Mouse (Mus musculus) neural tube, embryonic 11.5 days (tissue): Measurements from ENCODE around the gene Ppp1r14a. TPM values are rescaled to one million over a fixed set of nuclear protein-coding genes. Genes with fewer than 3 reads are reported as not detected.

Source experiments
- ATAC-seq: fragments of 200-750 bp; cut with Nextera tagmentation; 2 replicates; pipeline ENCODE4 v1.8.0; 2017; ENCODE audit warnings: moderate number of reproducible peaks, mild to moderate bottlenecking, moderate TSS enrichment, moderate library complexity; ENCODE audit not compliant: insufficient read depth, low FRiP score, low TSS enrichment
- DNase-seq: peaks from one replicate; pipeline ENCODE4 v3.0.0-alpha.2; 2015; ENCODE audit warnings: low spot score
- H3K27ac ChIP-seq: fragments of 300-500 bp; sonication (generic); 2 replicates; pipeline ENCODE4 v1.5.1; 2014; ENCODE audit warnings: low read depth, mild to moderate bottlenecking, low read length
- H3K27me3 ChIP-seq: fragments of 300-500 bp; sonication (generic); 2 replicates; pipeline ENCODE4 v1.6.1; 2014; ENCODE audit warnings: mild to moderate bottlenecking, low read length, mixed read lengths; ENCODE audit not compliant: control insufficient read depth, insufficient read depth
- H3K36me3 ChIP-seq: fragments of 300-500 bp; sonication (generic); 2 replicates; pipeline ENCODE4 v1.6.1; 2014; ENCODE audit warnings: mild to moderate bottlenecking, low read length, moderate library complexity, mixed read lengths; ENCODE audit not compliant: control insufficient read depth, insufficient read depth
- H3K4me1 ChIP-seq: fragments of 300-500 bp; sonication (generic); 2 replicates; pipeline ENCODE4 v1.6.1; 2014; ENCODE audit warnings: low read length, mixed read lengths; ENCODE audit not compliant: control insufficient read depth, insufficient read depth
- H3K4me2 ChIP-seq: fragments of 300-500 bp; sonication (generic); 2 replicates; pipeline ENCODE4 v1.6.1; 2014; ENCODE audit warnings: low read depth, mild to moderate bottlenecking, moderate library complexity
- H3K4me3 ChIP-seq: fragments of 300-500 bp; sonication (generic); 2 replicates; pipeline ENCODE4 v1.5.1; 2014; ENCODE audit warnings: low read depth, low read length
- H3K9ac ChIP-seq: fragments of 300-500 bp; sonication (generic); 2 replicates; pipeline ENCODE4 v1.6.1; 2014; ENCODE audit warnings: mild to moderate bottlenecking, low read length
- H3K9me3 ChIP-seq: fragments of 300-500 bp; sonication (generic); 2 replicates; pipeline ENCODE4 v1.6.1; 2016; ENCODE audit warnings: low read length; ENCODE audit not compliant: control insufficient read depth
- WGBS: fragments of 180-500 bp; shearing (Covaris S2); extraction: QIAGEN DNeasy Blood & Tissue Kit; methylation state at CpG from one replicate; pipeline ENCODE4 v1.1.7; 2014; 5-methylcytosine and 5-hydroxymethylcytosine counted together
- polyA plus RNA-seq: library from polyadenylated mRNA; unstranded; fragments of >200 nt; fragmentation: Nextera tagmentation; extraction: Ambion mirVana; gene quantifications from 2 replicates; pipeline ENCODE4 v1.2.1, GENCODE M21; 2014

Gene Ppp1r14a
- polyA plus RNA-seq, 1 experiment from 2014 or later = 55.8 TPM

GRCm38 (mm10) chr7:29327087-29327486 lies 38.0 kb downstream of the Ppp1r14a start:
- Histone ChIP-seq H3K9me3 (no peaks in the 10 kb centered on the region), H3K36me3 (peaks cover 8% of the 10 kb centered on the region), H3K27ac (no peak overlapping the region), H3K4me2 (no peak overlapping the region), H3K4me3 (no peak overlapping the region), H3K9ac (no peak overlapping the region), H3K4me1 (no peaks in the 10 kb centered on the region), H3K27me3 (no peaks in the 10 kb centered on the region)
- 81% methylated on average over 6 of the region's 6 CpGs for WGBS
- DNase-seq (no peak), ATAC-seq (no peak)

DNA sequence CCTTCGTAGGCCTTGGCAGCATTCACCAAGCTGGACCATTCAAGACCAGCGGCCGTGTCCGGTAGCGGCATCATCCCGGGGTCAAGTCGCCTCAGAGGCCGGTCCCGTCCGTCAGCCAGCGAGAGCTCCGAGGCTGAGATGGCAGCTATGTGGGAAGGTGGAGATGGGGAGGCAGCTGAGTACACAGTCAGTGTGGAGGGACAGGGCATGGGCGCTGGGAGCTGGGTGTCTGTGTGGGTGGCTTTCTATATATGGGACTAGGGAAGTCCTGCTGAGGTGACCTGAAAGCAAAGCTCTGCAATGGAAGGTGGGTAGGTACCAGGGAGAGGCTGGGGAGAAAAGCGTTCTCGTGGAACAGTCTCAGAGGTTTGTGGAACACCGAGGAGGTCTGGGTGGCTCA lies 39.9 kb downstream of the Ppp1r14a start:
- Histone ChIP-seq H3K27me3 (no peaks in the 10 kb centered on the region), H3K4me3 (no peak overlapping the region), H3K9me3 (no peaks in the 10 kb centered on the region), H3K36me3 (peaks cover 8% of the 10 kb centered on the region), H3K4me1 (no peaks in the 10 kb centered on the region), H3K4me2 (no peak overlapping the region), H3K9ac (no peak overlapping the region), H3K27ac (no peak overlapping the region)
- no peak for ATAC-seq
- no peak for DNase-seq
- WGBS = 96% methylated on average over 16 of the region's 16 CpGs

GRCm38 (mm10) chr7:29334156-29334555 lies 45.0 kb downstream of the Ppp1r14a start:
- H3K27me3 ChIP-seq = no peaks in the 10 kb centered on the region
- ATAC-seq = no peak
- no peak overlapping the region for H3K4me2 ChIP-seq
- no peaks in the 10 kb centered on the region for H3K9me3 ChIP-seq
- no peak overlapping the region for H3K9ac ChIP-seq
- H3K4me3 ChIP-seq = no peak overlapping the region
- no peak for DNase-seq
- no peaks in the 10 kb centered on the region for H3K4me1 ChIP-seq
- 75% methylated on average over 6 of the region's 7 CpGs for WGBS
- no peak overlapping the region for H3K27ac ChIP-seq
- peaks cover 10% of the 10 kb centered on the region for H3K36me3 ChIP-seq

DNA sequence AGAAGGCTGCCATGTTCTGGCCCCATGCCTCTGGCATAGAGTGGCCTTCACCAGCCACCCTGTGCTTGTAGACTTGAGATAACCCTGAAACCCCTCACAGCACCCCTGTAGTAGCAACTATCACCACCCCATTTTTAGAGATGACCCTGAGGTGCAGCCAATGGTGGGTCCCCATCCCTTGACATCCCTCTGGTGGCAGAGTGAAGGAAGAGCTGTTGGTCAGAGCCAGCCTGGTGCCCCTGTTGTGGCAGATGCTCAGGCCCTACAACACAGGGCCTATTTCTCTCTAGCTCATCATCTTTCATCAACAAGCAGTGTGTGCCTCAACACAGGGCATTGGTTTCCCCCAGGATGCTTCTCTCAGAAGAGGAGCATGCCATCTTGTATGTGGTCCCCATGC lies 46.2 kb downstream of the Ppp1r14a start:
- H3K9me3 ChIP-seq = no peaks in the 10 kb centered on the region
- no peak for DNase-seq
- no peak overlapping the region for H3K4me2 ChIP-seq
- H3K27ac ChIP-seq = no peak overlapping the region
- no peak overlapping the region for H3K9ac ChIP-seq
- H3K4me3 ChIP-seq = no peak overlapping the region
- ATAC-seq = no peak
- peaks cover 8% of the 10 kb centered on the region for H3K36me3 ChIP-seq
- no peaks in the 10 kb centered on the region for H3K27me3 ChIP-seq
- no peaks in the 10 kb centered on the region for H3K4me1 ChIP-seq

DNA sequence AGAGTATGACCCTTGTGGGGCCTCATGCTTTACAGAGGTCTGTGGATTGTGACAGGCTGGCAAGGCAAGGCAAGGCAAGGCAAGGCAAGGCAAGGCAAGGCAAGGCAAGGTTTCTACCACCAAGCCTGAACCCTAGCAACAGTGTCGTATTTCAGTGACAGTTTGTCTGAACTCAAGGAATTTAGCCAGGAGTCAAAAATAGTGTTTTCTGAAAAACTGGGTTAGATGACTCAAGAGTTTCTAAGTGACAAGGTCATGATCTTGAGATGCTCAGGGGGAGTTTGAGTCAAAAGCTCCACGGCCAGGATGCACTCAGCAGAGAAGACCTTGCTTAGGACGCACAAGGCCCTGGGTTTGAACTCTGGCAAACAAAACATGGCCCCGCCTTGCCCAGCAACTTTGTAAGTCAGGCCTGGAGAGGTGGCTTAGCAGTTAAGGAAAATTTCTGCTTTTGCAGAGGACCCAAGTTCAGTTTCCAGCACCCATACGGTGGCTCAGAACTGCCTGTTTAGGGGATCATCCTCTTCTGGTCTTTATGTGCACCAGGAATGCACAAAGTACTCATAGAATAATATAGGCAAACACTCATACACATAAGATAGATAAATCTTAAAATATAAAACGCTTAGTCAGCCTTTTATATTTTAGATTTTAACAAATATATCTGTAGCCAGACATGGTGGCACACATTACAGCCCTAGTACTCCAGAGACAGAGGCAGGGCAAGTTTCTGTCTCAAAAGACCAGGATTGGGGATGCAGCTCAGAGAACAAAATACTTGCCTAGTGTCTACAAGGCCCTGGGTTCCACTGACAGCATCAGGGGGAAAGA lies 46.9 kb downstream of the Ppp1r14a start:
- no peak overlapping the region for H3K4me2 ChIP-seq
- H3K36me3 ChIP-seq = peaks cover 6% of the 10 kb centered on the region
- no peaks in the 10 kb centered on the region for H3K4me1 ChIP-seq
- H3K4me3 ChIP-seq = no peak overlapping the region
- no peaks in the 10 kb centered on the region for H3K9me3 ChIP-seq
- no peak overlapping the region for H3K9ac ChIP-seq
- WGBS = 85% methylated on average over 6 of the region's 6 CpGs
- ATAC-seq (no peak), DNase-seq (no peak)
- H3K27ac ChIP-seq = no peak overlapping the region
- H3K27me3 ChIP-seq = no peaks in the 10 kb centered on the region

GRCm38 (mm10) chr7:29336795-29337319 lies 47.7 kb downstream of the Ppp1r14a start:
- WGBS = 73% methylated on average over 9 of the region's 9 CpGs
- no peaks in the 10 kb centered on the region for H3K9me3 ChIP-seq
- H3K4me3 ChIP-seq = no peak overlapping the region
- no peaks in the 10 kb centered on the region for H3K4me1 ChIP-seq
- peaks cover 2% of the 10 kb centered on the region; the same call in 1 of the 2 replicates for H3K36me3 ChIP-seq
- no peak overlapping the region for H3K4me2 ChIP-seq
- DNase-seq (no peak), ATAC-seq (no peak)
- no peak overlapping the region for H3K27ac ChIP-seq
- H3K27me3 ChIP-seq = no peaks in the 10 kb centered on the region
- H3K9ac ChIP-seq = no peak overlapping the region

DNA sequence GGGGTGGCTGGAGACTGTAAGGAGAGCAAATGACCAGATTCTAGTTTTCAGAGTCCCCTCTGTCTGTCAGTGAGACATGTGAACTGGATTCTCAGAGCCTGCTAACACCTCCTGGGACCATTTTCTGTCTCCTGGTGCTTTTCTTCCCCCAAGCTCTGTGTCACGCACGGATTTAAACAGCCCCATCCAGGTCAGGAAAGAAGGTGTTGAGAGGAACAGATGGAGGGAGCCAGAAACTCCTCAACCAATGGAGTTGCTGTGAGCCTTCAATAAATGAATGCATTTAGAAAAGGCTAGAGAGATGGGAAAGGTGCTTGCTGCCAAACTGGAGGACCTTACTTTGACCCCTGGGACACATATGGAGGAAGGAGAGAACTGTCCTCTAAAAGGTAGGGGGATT lies 48.7 kb downstream of the Ppp1r14a start:
- DNase-seq = no peak
- Histone ChIP-seq H3K4me3 (no peak overlapping the region), H3K4me2 (no peak overlapping the region), H3K9me3 (no peaks in the 10 kb centered on the region), H3K4me1 (no peaks in the 10 kb centered on the region), H3K27ac (no peak overlapping the region), H3K27me3 (no peaks in the 10 kb centered on the region), H3K9ac (no peak overlapping the region), H3K36me3 (0 out of 2 replicates have a peak, but pooled peaks cover 2% of the 10 kb centered on the region)
- no peak for ATAC-seq
- WGBS = 87% methylated on average over 2 of the region's 2 CpGs

DNA sequence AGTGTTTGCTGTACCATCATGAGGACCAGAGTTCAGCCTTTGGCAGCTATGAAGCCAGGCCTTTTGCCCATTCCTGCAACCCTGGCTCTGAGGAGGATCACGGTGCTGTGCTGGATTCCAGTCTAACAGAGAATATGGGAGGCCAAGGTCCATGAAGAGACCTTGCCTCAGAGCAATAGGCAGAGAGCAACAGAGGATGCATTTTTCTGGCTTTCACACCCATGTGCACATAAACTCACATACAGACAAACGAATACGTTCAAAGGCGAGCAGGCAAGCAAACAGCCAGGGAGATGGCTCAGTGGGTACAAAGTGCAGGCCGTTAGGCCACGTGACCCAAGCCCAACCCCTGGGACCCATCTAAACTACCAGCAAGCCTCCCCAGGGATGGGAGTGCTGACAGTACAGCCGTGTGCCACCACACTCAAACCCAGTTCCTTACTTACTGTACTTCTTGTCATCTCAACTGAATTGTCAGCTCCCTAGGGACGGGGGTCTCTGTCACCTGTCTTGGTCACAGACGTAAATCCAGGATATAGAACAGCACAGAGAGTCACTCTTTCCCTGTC lies 49.3 kb downstream of the Ppp1r14a start:
- DNase-seq = no peak
- H3K4me2 ChIP-seq = no peak overlapping the region
- no peak for ATAC-seq

More for the DNA sequence above, 49.3 kb downstream of the Ppp1r14a start:
- H3K9me3 ChIP-seq = no peaks in the 10 kb centered on the region
- 0 out of 2 replicates have a peak, but pooled peaks cover 2% of the 10 kb centered on the region for H3K36me3 ChIP-seq
- no peak overlapping the region for H3K27ac ChIP-seq
- no peaks in the 10 kb centered on the region for H3K27me3 ChIP-seq
- no peak overlapping the region for H3K9ac ChIP-seq
- no peak overlapping the region for H3K4me3 ChIP-seq
- WGBS = 81% methylated on average over 9 of the region's 9 CpGs
- H3K4me1 ChIP-seq = no peaks in the 10 kb centered on the region
